Mouse (Mus musculus) liver, embryonic 14.5 days (tissue): ENCODE measurements around the gene Ntrk3.

Experiments used
- CTCF ChIP-seq: IDR thresholded peaks from 2 replicates; pipeline ENCODE4 v1.5.1; 2016; ENCODE audit warnings: antibody characterized with exemption, low read depth, control low read depth
- EP300 ChIP-seq: IDR thresholded peaks from 2 replicates; pipeline ENCODE4 v1.6.1; 2016; ENCODE audit warnings: antibody characterized with exemption, low read depth

- TF ChIP-seq CTCF: no peak
- TF ChIP-seq EP300: no peak
Observed at GRCm38 (mm10) chr7:78658026-78658425, 79.8 kb downstream of the Ntrk3 start.
